10 mouse cellular contexts compared by ENCODE assay signal in the genomic region with DNA sequence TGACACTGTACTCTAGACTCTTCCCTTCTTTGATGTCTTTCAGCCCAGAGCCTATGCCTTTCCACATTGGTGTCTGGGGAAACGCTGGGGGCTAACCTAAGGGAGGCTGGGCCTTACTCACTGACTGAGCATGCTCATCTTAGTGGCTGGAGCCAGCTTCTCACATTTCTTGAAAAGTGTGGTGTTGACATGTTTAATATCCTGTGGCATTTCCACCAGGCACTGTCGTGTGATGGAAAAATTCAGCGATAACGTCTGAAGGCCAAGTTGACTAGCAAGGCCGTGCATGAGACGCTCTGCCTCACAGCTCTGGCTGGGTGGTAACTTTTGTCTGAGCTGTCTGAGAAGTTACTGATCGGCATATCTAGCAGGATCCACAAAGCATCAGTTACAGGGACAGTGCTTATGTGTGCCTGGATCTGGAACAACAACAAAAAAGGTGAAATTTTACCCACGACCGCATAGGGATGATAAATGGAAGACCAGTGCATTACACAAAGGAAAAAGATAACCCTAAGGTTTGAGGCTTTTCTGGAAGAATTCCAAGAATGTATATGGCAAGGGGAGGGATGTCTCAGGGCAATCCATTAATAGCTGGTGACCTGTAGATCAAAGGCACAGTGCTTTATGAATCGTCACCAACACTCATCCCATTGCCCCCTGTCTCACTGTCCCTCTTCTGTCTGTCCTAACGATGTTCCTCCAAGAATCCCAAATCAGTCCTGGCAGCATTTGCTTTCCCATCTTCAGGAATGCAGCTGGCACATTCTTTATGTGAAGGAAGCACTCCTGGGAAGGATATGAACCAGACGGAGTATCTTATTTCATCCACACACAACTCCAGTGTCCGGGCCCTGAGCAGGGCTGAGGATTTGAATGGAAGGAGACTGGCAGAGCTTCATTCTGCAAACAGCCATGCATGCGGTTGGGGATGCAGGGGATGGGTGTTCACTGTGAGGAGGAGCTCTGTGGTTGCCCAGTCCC.
A peak's percentile ranks its signal among the peaks of the same experiment; 100 is the strongest.
DNase-seq lines count a peak whose midpoint lies in the region; ATAC-seq and TF ChIP-seq lines count a peak whose summit lies in the region.
"Had no signal": no experiment of that assay in that cellular context is flagged by ENCODE, and none has a peak within 500 bp of the region (broad histone marks: within the 10 kb centered on the region; RNA-seq: fewer than 3 reads in every experiment).

No protein-coding gene starts in this region.

- H3K9me3 ChIP-seq in kidney, embryonic 14.5 days (ENCODE audit: control insufficient read depth, low read length): no peaks in the 10 kb centered on the region
- no peaks in the 10 kb centered on the region for H3K9me3 ChIP-seq in intestine, embryonic 15.5 days

- WGBS in kidney, embryonic 14.5 days: 28% methylated on average over 14 of the region's 14 CpGs
- 44% methylated on average over 14 of the region's 14 CpGs for WGBS in intestine, embryonic 15.5 days

- no peaks in the 10 kb centered on the region for H3K36me3 ChIP-seq in kidney, embryonic 14.5 days (ENCODE audit: control insufficient read depth, insufficient read depth, low read length)
- H3K36me3 ChIP-seq in C2C12 (ENCODE audit: control insufficient read depth, insufficient read depth): no peaks in the 10 kb centered on the region
- no peaks in the 10 kb centered on the region for H3K36me3 ChIP-seq in intestine, embryonic 15.5 days

- no peaks in the 10 kb centered on the region for H3K27me3 ChIP-seq in kidney, embryonic 14.5 days (ENCODE audit: control insufficient read depth, insufficient read depth, low read length)
- H3K27me3 ChIP-seq in C2C12 (ENCODE audit: control insufficient read depth, insufficient read depth, insufficient read length): no peaks in the 10 kb centered on the region
- H3K27me3 ChIP-seq in Patski: no peaks in the 10 kb centered on the region
- no peaks in the 10 kb centered on the region for H3K27me3 ChIP-seq in intestine, embryonic 15.5 days (replicated peaks)

- no peak overlapping the region for H3ac ChIP-seq in C2C12 (ENCODE audit: control insufficient read depth, insufficient read length, low read depth)

- in situ Hi-C loops in Patski (cut with MboI; ENCODE audit: low pct_unique_long_range_greater_than_20kb): no loop called here

- no peak for DNase-seq in kidney, adult 9 months
- peak; percentile 80 for DNase-seq in Patski (ENCODE audit: low read depth, low spot score)
- peak; percentile 4 for DNase-seq in induced T-regulatory cell, adult 2 months (ENCODE audit: low read depth)
- DNase-seq in spleen, adult 18-20 months: no peak
- DNase-seq: kidney, postnatal 25 days; liver had no signal

- H3K79me2 ChIP-seq in C2C12 (ENCODE audit: control insufficient read depth, insufficient read depth): no peaks in the 10 kb centered on the region

- CTCF ChIA-PET in Patski (lab: Charles Lee): interaction anchor here (1.0 to 2.0 kb wide), 6 partner anchors 34 to 133 kb away, joined by 3 to 6 read pairs (median 4); no protein-coding TSS in a partner anchor

- POLR2A ChIA-PET in Patski (lab: Charles Lee): interaction anchor here (0.7 to 1.2 kb wide), 2 partner anchors 9 to 13 kb away, joined by 3 to 4 read pairs; no protein-coding TSS in a partner anchor

- H3K4me2 ChIP-seq in kidney, embryonic 14.5 days (replicated peaks; ENCODE audit: low read depth, low read length): no peak overlapping the region
- no peak overlapping the region for H3K4me2 ChIP-seq in intestine, embryonic 15.5 days (replicated peaks)

- H3K27ac ChIP-seq in kidney, embryonic 14.5 days (ENCODE audit: low read depth, low read length): peak overlapping the region; percentile 6; the same call in 1 of the 2 replicates
- no peak overlapping the region for H3K27ac ChIP-seq in intestine, embryonic 15.5 days

- H3K4me3 ChIP-seq in kidney, embryonic 14.5 days (ENCODE audit: low read length): no peak overlapping the region
- no peak overlapping the region for H3K4me3 ChIP-seq in C2C12 (ENCODE audit: insufficient read depth, poor library complexity, severe bottlenecking)
- H3K4me3 ChIP-seq in intestine, embryonic 15.5 days (replicated peaks): no peak overlapping the region

- no peak overlapping the region for H3K9ac ChIP-seq in kidney, embryonic 14.5 days (ENCODE audit: low read depth, low read length)
- H3K9ac ChIP-seq in intestine, embryonic 15.5 days: no peak overlapping the region

- H3K79me3 ChIP-seq in C2C12 (ENCODE audit: low read depth): no peaks in the 10 kb centered on the region

- peaks cover 53% of the 10 kb centered on the region for H3K4me1 ChIP-seq in kidney, embryonic 14.5 days (ENCODE audit: control insufficient read depth, insufficient read depth, low read length)
- H3K4me1 ChIP-seq in intestine, embryonic 15.5 days (replicated peaks): peaks cover 25% of the 10 kb centered on the region

- TF ChIP-seq CTCF in C2C12 (IDR thresholded peaks at IDR 0.05; ENCODE audit: control insufficient read depth, insufficient read depth, insufficient read length) (no peak), Patski (IDR thresholded peaks at IDR 0.05) (no peak)

- ATAC-seq in kidney, embryonic 14.5 days (ENCODE audit: low FRiP score, low TSS enrichment): no peak
- peak; percentile 47 for ATAC-seq in Patski
- no peak for ATAC-seq in CD4-positive, CD25-positive, alpha-beta regulatory T cell, adult 4 months
- ATAC-seq in intestine, embryonic 15.5 days: no peak

TF ChIP-seq in C2C12, 6 proteins besides CTCF, POLR2A, EP300 and RAD21:
- peak; percentile 27 for TF ChIP-seq MYOD1 (IDR thresholded peaks at IDR 0.05; ENCODE audit: control insufficient read depth, insufficient read length, low read depth)
- TF ChIP-seq CEBPB (IDR thresholded peaks at IDR 0.05; ENCODE audit: low read depth): no peak
- no peak for TF ChIP-seq MYOG (IDR thresholded peaks at IDR 0.05; ENCODE audit: control insufficient read depth, extremely low read depth, insufficient read length)
- TF ChIP-seq USF1 (IDR thresholded peaks at IDR 0.05; ENCODE audit: low read depth): no peak
- peak; percentile 37 for TF ChIP-seq MAX (IDR thresholded peaks at IDR 0.05)
- TF ChIP-seq FOSL1 (IDR thresholded peaks at IDR 0.05; ENCODE audit: insufficient read depth, low read length, poor library complexity, severe bottlenecking): peak; percentile 15

Comparison
In these comparisons a context has a peak if more than half of its experiments do, and no peak if none do; other contexts are left out.
1. DNase-seq: peak in Patski (single experiment) and induced T-regulatory cell, adult 2 months (single experiment); none in kidney, adult 9 months (single experiment) and spleen, adult 18-20 months (0 of 2).